Mouse (Mus musculus) small intestine, adult 2 months (tissue): ENCODE results near the gene Pick1. TPM values are rescaled to one million over a fixed set of nuclear protein-coding genes. Genes with fewer than 3 reads are reported as not detected.

Source experiments
- H3K27ac ChIP-seq: fragments of 200-500 bp; 2 replicates; pipeline ENCODE4 v1.5.1; 2012; ENCODE audit warnings: low read depth, low read length, control low read depth, inconsistent platforms; ENCODE audit not compliant: insufficient read depth
- H3K27me3 ChIP-seq: fragments of 200-500 bp; 2 replicates; pipeline ENCODE4 v1.6.1; 2012; ENCODE audit warnings: mild to moderate bottlenecking, moderate library complexity, low read length, inconsistent platforms; ENCODE audit not compliant: control insufficient read depth, insufficient read depth
- H3K36me3 ChIP-seq: fragments of 200-500 bp; 2 replicates; pipeline ENCODE4 v1.6.1; 2012; ENCODE audit warnings: mild to moderate bottlenecking, low read length, control low read depth, inconsistent platforms; ENCODE audit not compliant: control insufficient read depth, insufficient read depth
- H3K4me1 ChIP-seq: fragments of 200-500 bp; 2 replicates; pipeline ENCODE4 v1.6.1; 2012; ENCODE audit warnings: low read length, inconsistent platforms, mixed read lengths; ENCODE audit not compliant: control insufficient read depth, insufficient read depth, insufficient read length
- H3K4me3 ChIP-seq: fragments of 200-500 bp; 2 replicates; pipeline ENCODE4 v1.5.1; 2012; ENCODE audit warnings: low read depth, mild to moderate bottlenecking, control low read depth, inconsistent platforms, low read length, moderate library complexity
- CTCF ChIP-seq: fragments of 200-500 bp; IDR thresholded peaks from 2 replicates; pipeline ENCODE4 v1.5.1; 2012; ENCODE audit warnings: low read depth, mild to moderate bottlenecking, control low read depth, inconsistent platforms, low read length, moderate library complexity, mixed read lengths; ENCODE audit not compliant: insufficient replicate concordance, insufficient read length; ENCODE audit errors: extremely low read depth
- POLR2A ChIP-seq: fragments of 200-500 bp; IDR thresholded peaks from 2 replicates; pipeline ENCODE4 v1.6.1; 2012; ENCODE audit warnings: low read depth, mild to moderate bottlenecking, control low read depth, inconsistent platforms, low read length, moderate library complexity
- WGBS: fragments of 180-500 bp; shearing (Covaris S2); methylation state at CpG from one replicate; pipeline ENCODE4 v1.1.7; 2018; 5-methylcytosine and 5-hydroxymethylcytosine counted together
- polyA plus RNA-seq: library from polyadenylated mRNA; depleted of rRNA; stranded (reverse); fragments of >200 nt; gene quantifications from 2 replicates; pipeline ENCODE4 v1.2.3, GENCODE M21; 2012; rRNA removed

Pick1 gene
- polyA plus RNA-seq, 1 experiment: 27.9 TPM

GRCm38 (mm10) chr15:79298553-79298952 lies 69.6 kb downstream of the Pick1 start:
- 91% methylated on average over 6 of the region's 6 CpGs for WGBS
- TF ChIP-seq CTCF: no peak
- no peak for TF ChIP-seq POLR2A
- Histone ChIP-seq H3K27ac (no peak overlapping the region), H3K27me3 (no peaks in the 10 kb centered on the region), H3K36me3 (no peaks in the 10 kb centered on the region), H3K4me3 (no peak overlapping the region), H3K4me1 (no peaks in the 10 kb centered on the region)

Other genes starting within 250 kb of the Pick1 start
- 120 and 218 TPM in 2 replicates for gene H1f0, start 200.7 kb upstream of the Pick1 start, polyA plus RNA-seq
- gene Galr3, start 187.3 kb upstream of the Pick1 start, polyA plus RNA-seq: 2.2 and 8.0 TPM in 2 replicates
- gene Ankrd54, start 166.3 kb upstream of the Pick1 start, polyA plus RNA-seq: 70.4 and 92.7 TPM in 2 replicates
- 52.5 and 88.3 TPM in 2 replicates for gene Eif3l, start 154.0 kb upstream of the Pick1 start, polyA plus RNA-seq
- gene Micall1, start 120.3 kb upstream of the Pick1 start, polyA plus RNA-seq: 18.8 and 23.8 TPM in 2 replicates
- 18.3 and 32.2 TPM in 2 replicates for gene Polr2f, start 88.2 kb upstream of the Pick1 start, polyA plus RNA-seq
- gene 1700088E04Rik, start 87.9 kb upstream of the Pick1 start, polyA plus RNA-seq: 0.56 and 1.2 TPM in 2 replicates
- gene Sox10, start 63.9 kb upstream of the Pick1 start, polyA plus RNA-seq: 2.5 and 2.7 TPM in 2 replicates
- 0.05 and 0.08 TPM in 2 replicates for gene Gm49486, start 218 bp downstream of the Pick1 start, polyA plus RNA-seq
- 0.75 and 2.6 TPM in 2 replicates for gene Slc16a8, start 25.6 kb downstream of the Pick1 start, polyA plus RNA-seq
- 139 and 542 TPM in 2 replicates for gene Baiap2l2, start 56.4 kb downstream of the Pick1 start, polyA plus RNA-seq
- gene Pla2g6, start 99.2 kb downstream of the Pick1 start, polyA plus RNA-seq: 24.1 and 40.2 TPM in 2 replicates
- gene Maff, start 117.4 kb downstream of the Pick1 start, polyA plus RNA-seq: 9.4 and 28.5 TPM in 2 replicates
- 80.3 and 168 TPM in 2 replicates for gene Tmem184b, start 174.4 kb downstream of the Pick1 start, polyA plus RNA-seq
- 14.7 and 25.9 TPM in 2 replicates for gene Csnk1e, start 226.4 kb downstream of the Pick1 start, polyA plus RNA-seq